Mouse (Mus musculus): ENCODE data around the gene Pdia2.

Gene Pdia2

GRCm38 (mm10) chr17:26198892-26199291 lies at the start of gene Pdia2:
Pdia2 (minus strand) TSS chr17:26199087.
- DNase-seq (ENCODE audit: low spot score in 2 of 2) = peak in 1 of 2 experiments; percentile 17

GRCm38 (mm10) chr17:26244101-26244841 lies 45.4 kb upstream of the Pdia2 start, which contains the start of gene Fam234a:
Fam234a (minus strand) TSS chr17:26244242.
- peak; percentile 76 to 81 for DNase-seq (ENCODE audit: low spot score in 2 of 2)

GRCm38 (mm10) chr17:26243471-26244100 lies 44.7 kb upstream of the Pdia2 start:
- peak; percentile 33 to 43 for DNase-seq (ENCODE audit: low spot score in 2 of 2)

GRCm38 (mm10) chr17:26240990-26241389 lies 42.1 kb upstream of the Pdia2 start:
- no peak for DNase-seq (ENCODE audit: low spot score in 2 of 2)

- no peak for DNase-seq (ENCODE audit: low spot score in 2 of 2)
Measured at GRCm38 (mm10) chr17:26240120-26240790, 41.4 kb upstream of the Pdia2 start.

GRCm38 (mm10) chr17:26239551-26239950 lies 40.7 kb upstream of the Pdia2 start:
- DNase-seq (ENCODE audit: low spot score in 2 of 2) = no peak

GRCm38 (mm10) chr17:26237667-26238066 lies 38.8 kb upstream of the Pdia2 start:
- DNase-seq (ENCODE audit: low spot score in 2 of 2) = no peak

GRCm38 (mm10) chr17:26235077-26235815 lies 36.4 kb upstream of the Pdia2 start:
- no peak for DNase-seq (ENCODE audit: low spot score in 2 of 2)

- no peak for DNase-seq (ENCODE audit: low spot score in 2 of 2)
Measured at GRCm38 (mm10) chr17:26234386-26234785, 35.5 kb upstream of the Pdia2 start.

- DNase-seq (ENCODE audit: low spot score in 2 of 2) = no peak
Measured at GRCm38 (mm10) chr17:26232863-26233262, 34.0 kb upstream of the Pdia2 start.

GRCm38 (mm10) chr17:26231156-26231555 lies 32.3 kb upstream of the Pdia2 start:
- no peak for DNase-seq (ENCODE audit: low spot score in 2 of 2)

- no peak for DNase-seq (ENCODE audit: low spot score in 2 of 2)
Measured at GRCm38 (mm10) chr17:26229776-26230175, 30.9 kb upstream of the Pdia2 start.

GRCm38 (mm10) chr17:26225150-26225549 lies 26.3 kb upstream of the Pdia2 start:
- DNase-seq (ENCODE audit: low spot score in 2 of 2) = no peak

- no peak for DNase-seq (ENCODE audit: low spot score in 2 of 2)
Measured at GRCm38 (mm10) chr17:26221508-26221907, 22.6 kb upstream of the Pdia2 start.

GRCm38 (mm10) chr17:26212681-26213080 lies 13.8 kb upstream of the Pdia2 start:
- no peak for DNase-seq (ENCODE audit: low spot score in 2 of 2)

GRCm38 (mm10) chr17:26212241-26212640 lies 13.4 kb upstream of the Pdia2 start:
- no peak for DNase-seq (ENCODE audit: low spot score in 2 of 2)

- no peak for DNase-seq (ENCODE audit: low spot score in 2 of 2)
Measured at GRCm38 (mm10) chr17:26207686-26208085, 8.8 kb upstream of the Pdia2 start, which contains the start of gene Arhgdig. Arhgdig (minus strand) TSS chr17:26207786.

GRCm38 (mm10) chr17:26206392-26206791 lies 7.5 kb upstream of the Pdia2 start:
- no peak for DNase-seq (ENCODE audit: low spot score in 2 of 2)

- DNase-seq (ENCODE audit: low spot score in 2 of 2) = no peak
Measured at GRCm38 (mm10) chr17:26204766-26205165, 5.9 kb upstream of the Pdia2 start.

- DNase-seq (ENCODE audit: low spot score in 2 of 2) = no peak
Measured at GRCm38 (mm10) chr17:26203321-26203811, 4.5 kb upstream of the Pdia2 start.

- peak in 1 of 2 experiments; percentile 42 for DNase-seq (ENCODE audit: low spot score in 2 of 2)
Measured at GRCm38 (mm10) chr17:26202737-26203136, 3.9 kb upstream of the Pdia2 start, which contains the start of gene Rgs11. Rgs11 (plus strand) TSS chr17:26202951.

GRCm38 (mm10) chr17:26201998-26202397 lies 3.1 kb upstream of the Pdia2 start:
- no peak for DNase-seq (ENCODE audit: low spot score in 2 of 2)

All from spleen, postnatal 14 days (tissue).